Mouse (Mus musculus) heart, adult 2 months (tissue): ENCODE measurements around the gene 4930407I10Rik. TPM values are rescaled to one million over a fixed set of nuclear protein-coding genes. Genes with fewer than 3 reads are reported as not detected.

Experiments used
- DNase-seq, 2 experiments: peaks; one replicate each; pipeline ENCODE4 v3.0.0; 2021
- H3K27ac ChIP-seq: fragments of 200-600 bp; 2 replicates; pipeline ENCODE4 v1.8.1; 2022
- H3K27me3 ChIP-seq: fragments of 200-500 bp; 2 replicates; pipeline ENCODE4 v1.6.1; 2012; ENCODE audit warnings: mild to moderate bottlenecking, low read length, inconsistent platforms, mixed read lengths; ENCODE audit not compliant: control insufficient read depth, insufficient read depth
- H3K36me3 ChIP-seq: fragments of 200-500 bp; 2 replicates; pipeline ENCODE4 v1.6.1; 2012; ENCODE audit warnings: low read length, inconsistent platforms; ENCODE audit not compliant: control insufficient read depth, insufficient read depth
- H3K4me1 ChIP-seq: fragments of 200-500 bp; 2 replicates; pipeline ENCODE4 v1.6.1; 2011; ENCODE audit warnings: low read length; ENCODE audit not compliant: control insufficient read depth, insufficient read depth
- H3K4me3 ChIP-seq: fragments of 200-600 bp; 2 replicates; pipeline ENCODE4 v1.8.1; 2022
- H3K79me2 ChIP-seq: fragments of 200-500 bp; replicated peaks from 2 replicates; pipeline ENCODE4 v1.6.1; 2012; ENCODE audit warnings: mild to moderate bottlenecking, inconsistent platforms, low read length, moderate library complexity, mixed read lengths; ENCODE audit not compliant: control insufficient read depth, insufficient read depth
- H3K9ac ChIP-seq: fragments of 200-500 bp; 2 replicates; pipeline ENCODE4 v1.6.1; 2012; ENCODE audit warnings: low read depth, mild to moderate bottlenecking, control low read depth, inconsistent platforms, low read length, mixed read lengths
- CTCF ChIP-seq: fragments of 200-600 bp; IDR thresholded peaks from 2 replicates; pipeline ENCODE4 v1.8.1; 2022; ENCODE audit warnings: antibody characterized with exemption, mild to moderate bottlenecking, moderate library complexity
- EP300 ChIP-seq: fragments of 200-500 bp; IDR thresholded peaks from 2 replicates; pipeline ENCODE4 v1.6.1; 2011; ENCODE audit warnings: low read depth, low read length, control low read depth; ENCODE audit not compliant: insufficient read depth
- POLR2A ChIP-seq: fragments of 200-500 bp; IDR thresholded peaks from 2 replicates; pipeline ENCODE4 v1.6.1; 2011; ENCODE audit warnings: mild to moderate bottlenecking, low read depth, low read length, control low read depth; ENCODE audit not compliant: insufficient read depth
- WGBS: fragments of 180-500 bp; shearing (Covaris S2); methylation state at CpG from one replicate; pipeline ENCODE4 v1.1.7; 2018; 5-methylcytosine and 5-hydroxymethylcytosine counted together
- intact Hi-C: fragments of 180-260 bp; cut with DNase I; formaldehyde crosslinking; loops from one replicate; pipeline ENCODE4 v1.15.1; 2025
- long read RNA-seq: library from polyadenylated mRNA; stranded (forward); transcript quantifications from one replicate; pipeline ENCODE4 v2.0.0, GENCODE M21; 2021
- polyA plus RNA-seq: library from polyadenylated mRNA; depleted of rRNA; stranded (reverse); fragments of >200 nt; gene quantifications from 2 replicates; pipeline ENCODE4 v1.2.3, GENCODE M21; 2012; rRNA removed
- total RNA-seq, 2 experiments: library from RNA; stranded (reverse); gene quantifications; 2 replicates each; pipeline ENCODE4 v1.2.3; 2021

4930407I10Rik gene
- total RNA-seq (not detected), polyA plus RNA-seq (not detected in 2 replicates)
- long read RNA-seq: 0 reads

- H3K9ac ChIP-seq: no peak within 1 kb of the TSS
- intact Hi-C loops: no loop called here
- DNase-seq: no peak
- H3K4me1 ChIP-seq: no peaks in the 10 kb centered on the region
- no peak within 1 kb of the TSS for H3K27ac ChIP-seq
- WGBS: 79% methylated on average over 1 of the region's 1 CpGs
- H3K79me2 ChIP-seq: no peaks in the 10 kb centered on the region
- TF ChIP-seq POLR2A: no peak
- TF ChIP-seq CTCF: no peak
- TF ChIP-seq EP300: no peak
- no peaks in the 10 kb centered on the region for H3K27me3 ChIP-seq
- H3K36me3 ChIP-seq: no peaks in the 10 kb centered on the region
- H3K4me3 ChIP-seq: no peak within 1 kb of the TSS
Measured at GRCm38 (mm10) chr15:82058719-82059201, at the start of gene 4930407I10Rik. 4930407I10Rik (plus strand) TSS chr15:82059151.

- intact Hi-C loops: no loop called here
Measured at GRCm38 (mm10) chr15:82011947-82012346, 47.0 kb upstream of the 4930407I10Rik start.

GRCm38 (mm10) chr15:82014745-82015391 lies 44.1 kb upstream of the 4930407I10Rik start:
- Histone ChIP-seq H3K27ac (peak overlapping the region; percentile 74), H3K36me3 (no peaks in the 10 kb centered on the region; the same call in 1 of the 2 replicates), H3K79me2 (no peaks in the 10 kb centered on the region; the same call in 1 of the 2 replicates), H3K27me3 (no peaks in the 10 kb centered on the region), H3K4me3 (peak overlapping the region; percentile 68), H3K9ac (peak overlapping the region; percentile 78), H3K4me1 (peaks cover 1% of the 10 kb centered on the region; the same call in 1 of the 2 replicates)
- WGBS: 19% methylated on average over 9 of the region's 9 CpGs
- TF ChIP-seq POLR2A (no peak), EP300 (no peak), CTCF (no peak)
- intact Hi-C loops: no loop called here
- no peak for DNase-seq

More at GRCm38 (mm10) chr15:82011947-82012346, 47.0 kb upstream of the 4930407I10Rik start:
- Histone ChIP-seq H3K27ac (no peak overlapping the region), H3K4me3 (no peak overlapping the region), H3K4me1 (peaks cover 1% of the 10 kb centered on the region; the same call in 1 of the 2 replicates), H3K79me2 (no peaks in the 10 kb centered on the region; the same call in 1 of the 2 replicates), H3K36me3 (no peaks in the 10 kb centered on the region; the same call in 1 of the 2 replicates), H3K9ac (no peak overlapping the region), H3K27me3 (no peaks in the 10 kb centered on the region)
- WGBS: 77% methylated on average over 6 of the region's 6 CpGs
- DNase-seq: no peak
- TF ChIP-seq EP300: no peak
- TF ChIP-seq POLR2A: no peak
- no peak for TF ChIP-seq CTCF

- Histone ChIP-seq H3K27ac (peak overlapping the region; percentile 74), H3K9ac (peak overlapping the region; percentile 78), H3K27me3 (no peaks in the 10 kb centered on the region), H3K4me3 (peak overlapping the region; percentile 68), H3K36me3 (no peaks in the 10 kb centered on the region; the same call in 1 of the 2 replicates), H3K4me1 (peaks cover 1% of the 10 kb centered on the region; the same call in 1 of the 2 replicates), H3K79me2 (no peaks in the 10 kb centered on the region; the same call in 1 of the 2 replicates)
- DNase-seq: peak; percentile 36 to 40
- TF ChIP-seq EP300 (no peak), CTCF (0 out of 2 replicates have a peak, but pooled peaks have one; percentile 14)
- 1% methylated on average over 39 of the region's 39 CpGs for WGBS
- intact Hi-C loops: no loop called here
Measured at GRCm38 (mm10) chr15:82015392-82016100, 43.4 kb upstream of the 4930407I10Rik start.

- TF ChIP-seq POLR2A (peak; percentile 81), EP300 (peak; percentile 66; the same call in 1 of the 2 replicates), CTCF (peak; percentile 32)
- H3K4me3 ChIP-seq: peak overlapping the region; percentile 68
- peak; percentile 99 to 100 for DNase-seq
- intact Hi-C loops: no loop called here
- H3K9ac ChIP-seq: peak overlapping the region; percentile 87
- no peaks in the 10 kb centered on the region; the same call in 1 of the 2 replicates for H3K36me3 ChIP-seq
- WGBS: under 1% methylated on average over 53 of the region's 53 CpGs
- H3K27ac ChIP-seq: peak overlapping the region; percentile 74
- no peaks in the 10 kb centered on the region for H3K79me2 ChIP-seq
- peaks cover 1% of the 10 kb centered on the region; the same call in 1 of the 2 replicates for H3K4me1 ChIP-seq
- H3K27me3 ChIP-seq: no peaks in the 10 kb centered on the region
Measured at GRCm38 (mm10) chr15:82016101-82016808, 42.7 kb upstream of the 4930407I10Rik start.
